Mouse (Mus musculus): ENCODE results near the gene Vamp8. TPM values are rescaled to one million over a fixed set of nuclear protein-coding genes. Genes with fewer than 3 reads are reported as not detected.

Vamp8 gene
- polyA plus RNA-seq, 1 experiment from 2014 or later = 87.4 TPM

GRCm38 (mm10) chr6:72390795-72391521 lies 455 bp upstream of the Vamp8 start:
- peaks cover 17% of the 10 kb centered on the region for H3K4me1 ChIP-seq (ENCODE audit: control insufficient read depth, insufficient read depth, low read length)
- no peaks in the 10 kb centered on the region for H3K36me3 ChIP-seq (ENCODE audit: control insufficient read depth, insufficient read depth, low read length)
- peak overlapping the region; percentile 73; the same call in 1 of the 2 replicates for H3K9ac ChIP-seq (ENCODE audit: low read length)
- H3K27ac ChIP-seq (replicated peaks; ENCODE audit: low read depth, low read length) = peak overlapping the region; percentile 76; the same call in 1 of the 2 replicates
- WGBS = 15% methylated on average over 12 of the region's 12 CpGs
- H3K4me3 ChIP-seq (ENCODE audit: low read depth, low read length) = peak overlapping the region; percentile 48
- no peak for DNase-seq (ENCODE audit: low spot score)
- ATAC-seq (ENCODE audit: insufficient number of reproducible peaks, low FRiP score, low TSS enrichment, low read depth) = peak; percentile 42
- H3K9me3 ChIP-seq (ENCODE audit: control insufficient read depth, low read length) = no peaks in the 10 kb centered on the region
- no peaks in the 10 kb centered on the region for H3K27me3 ChIP-seq (ENCODE audit: control insufficient read depth, insufficient read depth, low read length)
- peak overlapping the region; percentile 76; the same call in 1 of the 2 replicates for H3K4me2 ChIP-seq (ENCODE audit: low read depth, severe bottlenecking)

DNA sequence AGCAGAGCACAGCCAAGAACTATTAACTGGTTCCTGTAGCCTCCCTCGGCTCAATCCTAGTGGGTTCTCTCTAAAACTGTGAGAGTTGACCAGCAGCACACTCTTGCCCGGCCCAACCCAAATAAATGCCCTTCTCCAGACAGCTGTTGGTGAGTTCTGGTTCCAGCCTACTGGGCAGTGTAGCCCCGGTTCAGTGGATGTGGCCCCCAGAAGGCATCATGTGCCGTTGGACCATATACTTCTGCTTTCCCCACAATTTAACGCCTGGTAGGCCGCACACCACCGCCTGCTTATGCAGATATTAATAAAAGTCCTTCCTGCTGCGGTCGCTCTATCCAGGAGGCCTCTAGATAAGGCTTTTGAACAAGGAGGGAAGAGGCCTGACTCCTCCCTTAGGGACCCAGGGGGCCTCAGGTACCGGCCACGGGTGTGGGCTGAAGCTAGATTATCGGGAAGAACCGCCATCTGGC lies 997 bp downstream of the Vamp8 start:
- Histone ChIP-seq H3K9ac (ENCODE audit: low read length) (peak overlapping the region; percentile 73), H3K27ac (replicated peaks; ENCODE audit: low read depth, low read length) (peak overlapping the region; percentile 76), H3K4me2 (ENCODE audit: low read depth, severe bottlenecking) (peak overlapping the region; percentile 76), H3K9me3 (ENCODE audit: control insufficient read depth, low read length) (no peaks in the 10 kb centered on the region), H3K27me3 (ENCODE audit: control insufficient read depth, insufficient read depth, low read length) (no peaks in the 10 kb centered on the region), H3K36me3 (ENCODE audit: control insufficient read depth, insufficient read depth, low read length) (no peaks in the 10 kb centered on the region; the same call in 1 of the 2 replicates), H3K4me1 (ENCODE audit: control insufficient read depth, insufficient read depth, low read length) (peaks cover 17% of the 10 kb centered on the region), H3K4me3 (ENCODE audit: low read depth, low read length) (peak overlapping the region; percentile 48)
- WGBS = 21% methylated on average over 13 of the region's 13 CpGs
- no peak for DNase-seq (ENCODE audit: low spot score)
- ATAC-seq (ENCODE audit: insufficient number of reproducible peaks, low FRiP score, low TSS enrichment, low read depth) = peak; percentile 15; the same call in 1 of the 2 replicates

GRCm38 (mm10) chr6:72388791-72389329 lies 1.6 kb downstream of the Vamp8 start:
- WGBS = 39% methylated on average over 6 of the region's 6 CpGs
- no peak overlapping the region for H3K4me3 ChIP-seq (ENCODE audit: low read depth, low read length)
- H3K4me1 ChIP-seq (ENCODE audit: control insufficient read depth, insufficient read depth, low read length) = peaks cover 17% of the 10 kb centered on the region
- no peaks in the 10 kb centered on the region for H3K27me3 ChIP-seq (ENCODE audit: control insufficient read depth, insufficient read depth, low read length)
- 0 out of 2 replicates have a peak, but pooled peaks have one; percentile 33 for ATAC-seq (ENCODE audit: insufficient number of reproducible peaks, low FRiP score, low TSS enrichment, low read depth)
- H3K4me2 ChIP-seq (ENCODE audit: low read depth, severe bottlenecking) = peak overlapping the region; percentile 31
- no peaks in the 10 kb centered on the region for H3K9me3 ChIP-seq (ENCODE audit: control insufficient read depth, low read length)
- H3K9ac ChIP-seq (ENCODE audit: low read length) = no peak overlapping the region
- H3K36me3 ChIP-seq (ENCODE audit: control insufficient read depth, insufficient read depth, low read length) = no peaks in the 10 kb centered on the region; the same call in 1 of the 2 replicates
- H3K27ac ChIP-seq (replicated peaks; ENCODE audit: low read depth, low read length) = no peak overlapping the region
- peak; percentile 62 for DNase-seq (ENCODE audit: low spot score)

GRCm38 (mm10) chr6:72388266-72388665 lies 2.2 kb downstream of the Vamp8 start:
- Histone ChIP-seq H3K36me3 (ENCODE audit: control insufficient read depth, insufficient read depth, low read length) (no peaks in the 10 kb centered on the region; the same call in 1 of the 2 replicates), H3K9me3 (ENCODE audit: control insufficient read depth, low read length) (no peaks in the 10 kb centered on the region), H3K27ac (replicated peaks; ENCODE audit: low read depth, low read length) (no peak overlapping the region), H3K9ac (ENCODE audit: low read length) (no peak overlapping the region), H3K27me3 (ENCODE audit: control insufficient read depth, insufficient read depth, low read length) (no peaks in the 10 kb centered on the region), H3K4me3 (ENCODE audit: low read depth, low read length) (no peak overlapping the region), H3K4me1 (ENCODE audit: control insufficient read depth, insufficient read depth, low read length) (peaks cover 17% of the 10 kb centered on the region), H3K4me2 (ENCODE audit: low read depth, severe bottlenecking) (peak overlapping the region; percentile 3; the same call in 1 of the 2 replicates)
- ATAC-seq (ENCODE audit: insufficient number of reproducible peaks, low FRiP score, low TSS enrichment, low read depth) = no peak
- 43% methylated on average over 10 of the region's 10 CpGs for WGBS
- DNase-seq (ENCODE audit: low spot score) = no peak

- H3K9ac ChIP-seq (ENCODE audit: low read length) = no peak overlapping the region
- DNase-seq (ENCODE audit: low spot score) (no peak), ATAC-seq (ENCODE audit: insufficient number of reproducible peaks, low FRiP score, low TSS enrichment, low read depth) (no peak)
- H3K4me2 ChIP-seq (ENCODE audit: low read depth, severe bottlenecking) = peak overlapping the region; percentile 3; the same call in 1 of the 2 replicates
- 47% methylated on average over 3 of the region's 3 CpGs for WGBS
- no peaks in the 10 kb centered on the region; the same call in 1 of the 2 replicates for H3K36me3 ChIP-seq (ENCODE audit: control insufficient read depth, insufficient read depth, low read length)
- no peak overlapping the region for H3K27ac ChIP-seq (replicated peaks; ENCODE audit: low read depth, low read length)
- H3K27me3 ChIP-seq (ENCODE audit: control insufficient read depth, insufficient read depth, low read length) = no peaks in the 10 kb centered on the region
- H3K4me1 ChIP-seq (ENCODE audit: control insufficient read depth, insufficient read depth, low read length) = peaks cover 17% of the 10 kb centered on the region
- no peaks in the 10 kb centered on the region for H3K9me3 ChIP-seq (ENCODE audit: control insufficient read depth, low read length)
- H3K4me3 ChIP-seq (ENCODE audit: low read depth, low read length) = no peak overlapping the region
These were observed 2.7 kb downstream of the Vamp8 start for GRCm38 (mm10) chr6:72387816-72388215.

DNA sequence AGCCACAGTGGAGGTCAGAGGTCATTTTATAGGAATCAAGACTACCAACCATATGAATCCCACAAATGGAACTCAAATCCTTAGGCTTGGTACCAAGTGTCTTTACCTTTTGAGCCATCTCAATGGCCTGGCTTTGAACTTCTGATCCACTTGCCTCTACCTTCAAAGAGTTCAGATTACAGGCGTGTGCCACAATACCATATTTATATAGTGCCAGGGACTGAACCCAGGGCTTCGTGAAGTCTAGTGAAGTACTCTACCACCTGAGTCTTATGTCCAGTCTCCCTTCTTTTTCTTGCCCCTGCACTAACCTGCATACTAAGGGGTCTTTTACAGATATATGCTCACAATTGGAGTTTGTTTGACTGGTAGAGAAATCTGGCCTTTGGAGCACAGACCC lies 3.9 kb downstream of the Vamp8 start:
- no peak overlapping the region for H3K4me2 ChIP-seq (ENCODE audit: low read depth, severe bottlenecking)
- no peaks in the 10 kb centered on the region for H3K9me3 ChIP-seq (ENCODE audit: control insufficient read depth, low read length)
- WGBS = 90% methylated on average over 2 of the region's 2 CpGs
- H3K4me1 ChIP-seq (ENCODE audit: control insufficient read depth, insufficient read depth, low read length) = peaks cover 17% of the 10 kb centered on the region
- ATAC-seq (ENCODE audit: insufficient number of reproducible peaks, low FRiP score, low TSS enrichment, low read depth) = no peak
- no peak for DNase-seq (ENCODE audit: low spot score)
- no peak overlapping the region for H3K27ac ChIP-seq (replicated peaks; ENCODE audit: low read depth, low read length)
- H3K27me3 ChIP-seq (ENCODE audit: control insufficient read depth, insufficient read depth, low read length) = no peaks in the 10 kb centered on the region
- no peaks in the 10 kb centered on the region; the same call in 1 of the 2 replicates for H3K36me3 ChIP-seq (ENCODE audit: control insufficient read depth, insufficient read depth, low read length)
- H3K4me3 ChIP-seq (ENCODE audit: low read depth, low read length) = no peak overlapping the region
- H3K9ac ChIP-seq (ENCODE audit: low read length) = no peak overlapping the region

- WGBS = 84% methylated on average over 4 of the region's 4 CpGs
- ATAC-seq (ENCODE audit: insufficient number of reproducible peaks, low FRiP score, low TSS enrichment, low read depth) (no peak), DNase-seq (ENCODE audit: low spot score) (no peak)
- H3K4me2 ChIP-seq (ENCODE audit: low read depth, severe bottlenecking) = no peak overlapping the region
- H3K9me3 ChIP-seq (ENCODE audit: control insufficient read depth, low read length) = no peaks in the 10 kb centered on the region
- H3K4me1 ChIP-seq (ENCODE audit: control insufficient read depth, insufficient read depth, low read length) = peaks cover 19% of the 10 kb centered on the region
- no peak overlapping the region for H3K27ac ChIP-seq (replicated peaks; ENCODE audit: low read depth, low read length)
- H3K27me3 ChIP-seq (ENCODE audit: control insufficient read depth, insufficient read depth, low read length) = no peaks in the 10 kb centered on the region; the same call in 1 of the 2 replicates
- no peaks in the 10 kb centered on the region; the same call in 1 of the 2 replicates for H3K36me3 ChIP-seq (ENCODE audit: control insufficient read depth, insufficient read depth, low read length)
- no peak overlapping the region for H3K9ac ChIP-seq (ENCODE audit: low read length)
- no peak overlapping the region for H3K4me3 ChIP-seq (ENCODE audit: low read depth, low read length)
These were observed 5.2 kb downstream of the Vamp8 start for GRCm38 (mm10) chr6:72385258-72385657.

GRCm38 (mm10) chr6:72383952-72384351 lies 6.6 kb downstream of the Vamp8 start:
- WGBS = 93% methylated on average over 7 of the region's 7 CpGs
- no peak for DNase-seq (ENCODE audit: low spot score)
- Histone ChIP-seq H3K9ac (ENCODE audit: low read length) (no peak overlapping the region), H3K27me3 (ENCODE audit: control insufficient read depth, insufficient read depth, low read length) (peaks cover 3% of the 10 kb centered on the region; the same call in 1 of the 2 replicates), H3K27ac (replicated peaks; ENCODE audit: low read depth, low read length) (no peak overlapping the region), H3K4me2 (ENCODE audit: low read depth, severe bottlenecking) (no peak overlapping the region), H3K4me3 (ENCODE audit: low read depth, low read length) (no peak overlapping the region), H3K4me1 (ENCODE audit: control insufficient read depth, insufficient read depth, low read length) (peaks cover 16% of the 10 kb centered on the region), H3K36me3 (ENCODE audit: control insufficient read depth, insufficient read depth, low read length) (no peaks in the 10 kb centered on the region; the same call in 1 of the 2 replicates), H3K9me3 (ENCODE audit: control insufficient read depth, low read length) (no peaks in the 10 kb centered on the region)
- ATAC-seq (ENCODE audit: insufficient number of reproducible peaks, low FRiP score, low TSS enrichment, low read depth) = no peak

Measured in limb, embryonic 11.5 days (tissue).